Mouse (Mus musculus) cerebellum, postnatal 10 days (tissue): ENCODE results near the gene Ano2.

ENCODE experiments used
- DNase-seq, 2 experiments: peaks; one replicate each; pipeline ENCODE4 v3.0.0; 2021; ENCODE audit warnings: mixed read lengths in 2 of 2

The Ano2 gene

GRCm38 (mm10) chr6:125922746-125923145 is 232.5 kb downstream of the Ano2 start:
- DNase-seq = peak; percentile 67 to 74

DNA sequence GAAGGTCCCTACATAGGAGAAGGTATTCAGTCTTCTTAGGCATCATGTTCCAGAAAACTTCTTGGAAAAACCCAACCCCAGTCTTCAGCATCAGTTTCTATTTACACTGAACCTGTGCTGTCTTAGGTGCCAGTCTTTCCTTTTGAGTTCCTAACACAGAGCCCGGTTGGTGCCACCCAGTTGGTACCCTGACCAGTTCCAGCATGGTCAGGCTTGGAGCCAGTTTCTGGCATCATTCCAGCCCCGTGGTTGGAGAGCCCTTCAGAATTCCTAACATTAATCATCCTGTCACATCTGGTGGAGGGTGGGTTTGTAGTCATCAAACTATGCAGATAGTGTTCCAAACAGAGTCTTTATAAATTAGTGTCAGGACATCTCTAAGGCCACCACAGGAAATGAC is 234.8 kb downstream of the Ano2 start:
- DNase-seq = peak; percentile 52 to 65

DNA sequence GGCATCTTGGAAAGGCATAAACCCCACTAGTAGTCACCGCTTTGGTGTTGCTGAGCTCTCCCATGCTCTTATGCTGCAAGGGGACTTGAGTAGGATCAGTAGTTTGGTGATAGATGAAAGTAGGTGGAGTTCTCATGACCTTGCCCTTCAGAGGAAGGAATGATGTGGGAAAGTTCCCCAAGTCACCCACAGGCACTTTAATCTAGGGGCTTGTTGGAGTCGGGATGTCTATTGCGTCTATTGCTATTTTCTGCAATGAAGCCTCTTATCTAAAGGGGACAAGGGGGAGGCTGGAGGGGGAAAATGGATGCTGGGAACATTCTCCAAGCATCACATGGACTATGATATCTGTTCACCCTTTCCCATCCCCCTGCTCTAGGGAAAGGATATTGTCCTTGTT is 235.6 kb downstream of the Ano2 start:
- DNase-seq = no peak

DNA sequence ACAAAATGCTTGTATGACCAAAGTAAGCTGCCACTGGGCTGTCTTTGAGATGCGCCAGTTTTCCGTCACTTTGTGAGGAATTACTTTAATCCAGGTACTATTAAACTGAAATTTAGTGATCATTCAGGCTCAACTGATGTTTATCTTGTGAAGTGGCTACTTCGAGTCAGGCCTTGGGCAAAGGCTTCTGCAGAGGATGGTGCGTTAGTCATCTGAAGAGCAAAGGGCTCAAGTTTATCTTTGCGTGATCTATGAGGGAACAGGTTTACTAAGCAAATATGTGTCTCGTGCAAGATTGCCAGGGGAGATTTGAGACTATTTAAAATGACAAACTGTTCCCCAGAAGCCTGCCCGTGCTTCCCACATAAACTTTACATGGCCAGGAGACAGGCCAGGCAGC is 241.7 kb downstream of the Ano2 start:
- DNase-seq = no peak

DNA sequence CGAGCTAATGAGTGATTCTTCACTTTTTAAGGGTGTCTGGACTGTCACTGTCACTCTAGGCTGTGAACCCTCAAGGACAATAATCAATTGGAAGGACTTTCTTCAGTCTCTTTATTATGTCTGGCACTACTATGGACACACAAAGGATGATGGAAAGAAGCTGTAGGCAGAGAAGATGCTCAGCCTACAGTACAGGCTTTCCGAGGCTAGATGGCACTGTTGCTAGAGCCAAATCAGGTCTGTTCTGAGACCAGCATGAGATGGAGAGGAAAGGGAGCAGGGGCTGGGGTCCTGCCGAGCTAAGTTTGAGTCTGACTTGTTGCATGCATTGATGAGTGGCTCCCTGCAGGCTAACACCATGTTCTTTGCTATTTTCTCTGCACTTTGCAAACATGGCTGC is 264.7 kb downstream of the Ano2 start:
- DNase-seq = peak; percentile 66 to 67

GRCm38 (mm10) chr6:125973551-125973950 is 283.3 kb downstream of the Ano2 start:
- no peak for DNase-seq

DNA sequence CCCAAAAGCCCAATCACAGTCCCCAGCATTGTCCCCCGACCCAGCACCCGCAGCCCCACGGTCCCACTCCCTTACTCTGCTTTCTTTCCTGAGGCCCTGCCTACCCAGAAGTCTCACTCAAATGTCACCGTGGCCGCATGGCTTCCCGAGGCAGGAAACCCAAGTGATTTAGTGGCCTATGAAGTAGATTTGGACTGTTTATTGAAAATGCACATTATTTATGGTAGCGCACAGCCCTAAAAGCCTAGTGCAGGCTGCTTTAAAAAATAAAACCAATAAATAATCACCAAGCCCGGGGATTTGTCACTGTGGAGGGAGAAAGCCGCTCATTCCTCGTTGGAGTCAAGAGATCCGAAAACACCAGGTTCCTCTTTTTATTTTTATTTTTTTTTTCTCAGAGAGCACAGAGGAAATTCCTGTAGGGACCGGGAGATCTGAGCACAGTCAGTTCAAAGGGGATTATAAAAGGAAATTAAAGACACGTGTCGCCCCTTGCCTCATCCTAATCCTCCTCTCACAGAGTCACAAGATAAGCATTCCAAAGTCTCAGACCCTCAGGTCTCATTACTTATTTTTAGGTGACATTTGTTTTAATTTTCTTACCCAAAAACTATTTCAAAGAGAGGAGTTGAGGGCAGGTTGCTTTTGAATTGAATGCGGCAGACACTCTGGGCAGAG is 285.7 kb downstream of the Ano2 start:
- no peak for DNase-seq

DNA sequence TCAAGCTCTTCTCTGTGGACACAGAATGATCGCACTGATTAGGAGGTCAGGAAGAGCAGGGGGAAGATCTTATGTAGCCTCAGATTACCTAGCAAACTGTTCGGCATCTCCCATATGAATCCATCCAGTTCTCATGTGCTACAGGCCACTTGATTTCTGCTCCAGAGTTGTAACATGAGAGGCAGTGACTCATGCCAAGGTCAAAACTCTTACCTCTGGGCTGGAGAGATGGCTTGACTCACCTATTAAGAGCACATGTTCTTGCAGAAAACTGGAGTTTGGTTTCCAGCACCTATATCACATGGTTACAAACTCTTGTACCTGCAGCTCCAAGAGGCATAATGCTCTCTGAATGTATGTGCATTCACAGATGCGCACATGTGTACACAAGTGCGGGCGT is 289.4 kb downstream of the Ano2 start:
- no peak for DNase-seq

- no peak for DNase-seq
Measured at GRCm38 (mm10) chr6:125984050-125984449, 293.8 kb downstream of the Ano2 start.

GRCm38 (mm10) chr6:125992731-125993130 is 302.5 kb downstream of the Ano2 start:
- DNase-seq = no peak

DNA sequence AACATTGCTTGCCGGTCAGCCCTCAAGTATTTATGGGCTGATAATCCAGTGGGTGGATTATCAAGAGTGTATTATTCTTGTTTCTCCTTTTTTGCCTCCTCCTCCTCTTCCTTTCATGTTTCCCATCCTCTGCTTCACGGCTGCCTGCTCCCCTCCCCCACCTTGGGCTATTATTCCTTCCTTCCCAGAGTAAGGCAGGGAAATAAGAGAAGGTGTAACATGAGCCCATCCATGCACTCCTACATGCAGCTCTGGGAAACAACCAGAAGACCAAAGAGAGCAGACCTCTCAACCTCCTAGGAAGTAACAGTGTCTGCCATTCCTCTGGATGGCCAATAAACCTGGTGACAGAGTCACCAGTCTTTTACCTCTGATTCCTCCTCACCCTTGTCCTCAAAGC is 311.6 kb downstream of the Ano2 start:
- DNase-seq = no peak

DNA sequence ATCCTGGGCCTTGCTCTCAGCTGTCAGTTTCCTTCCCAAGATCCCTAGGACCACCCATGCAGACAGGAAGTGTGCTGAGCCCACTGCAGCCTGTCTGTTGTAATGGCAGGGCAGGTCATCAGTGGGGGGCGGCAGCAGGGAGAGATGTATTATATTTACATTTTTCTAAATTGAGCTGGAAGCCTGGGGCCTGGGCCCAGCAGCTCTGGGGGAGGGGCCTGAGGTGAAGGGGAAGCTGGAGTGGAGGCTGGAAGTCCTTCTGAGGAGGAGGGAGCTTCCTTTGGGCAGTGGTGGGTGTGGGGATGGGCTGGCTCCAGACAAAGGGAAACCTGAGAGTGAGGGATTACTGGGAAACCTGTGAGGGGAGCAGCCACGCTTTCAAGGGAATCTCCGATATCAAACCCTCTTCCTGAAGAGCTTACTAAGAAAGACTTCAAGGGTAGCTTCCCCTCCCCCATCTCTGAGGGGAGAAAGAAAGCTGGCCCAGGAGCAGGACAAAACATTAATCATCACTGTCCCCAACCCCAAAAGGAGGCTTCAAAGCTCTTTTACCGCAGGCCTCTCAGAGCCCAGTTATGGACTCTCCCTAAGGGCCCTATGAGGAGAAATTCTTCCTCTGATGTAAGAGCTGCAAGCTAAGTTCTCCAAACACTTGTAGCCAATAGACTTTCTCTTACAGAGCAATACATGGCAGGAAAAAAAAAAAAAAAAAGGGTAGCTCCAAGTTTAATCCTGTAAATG is 313.0 kb downstream of the Ano2 start:
- DNase-seq = no peak

DNA sequence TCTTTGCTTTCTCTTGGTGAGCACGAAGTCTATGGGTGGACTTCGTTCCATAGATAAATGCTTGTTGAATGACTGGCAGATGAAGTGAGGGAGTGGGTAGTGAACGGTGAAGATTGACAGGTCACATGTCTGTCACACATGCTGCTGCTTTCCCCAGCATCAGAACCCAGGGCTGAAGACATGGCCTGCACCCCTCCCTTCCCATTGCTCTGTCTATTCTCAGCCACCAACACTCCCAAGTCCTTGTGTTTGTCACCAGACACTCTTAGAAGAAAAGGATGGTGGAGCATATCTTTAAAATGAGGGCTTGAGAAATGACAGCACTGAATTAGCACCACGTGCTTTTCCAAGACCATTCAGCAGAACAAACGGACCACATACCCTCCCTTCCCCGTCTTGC is 316.4 kb downstream of the Ano2 start:
- DNase-seq = no peak

- no peak for DNase-seq
Measured at GRCm38 (mm10) chr6:126009083-126009482, 318.9 kb downstream of the Ano2 start.

GRCm38 (mm10) chr6:126016991-126017390 is 326.8 kb downstream of the Ano2 start:
- peak; percentile 49 to 53 for DNase-seq

DNA sequence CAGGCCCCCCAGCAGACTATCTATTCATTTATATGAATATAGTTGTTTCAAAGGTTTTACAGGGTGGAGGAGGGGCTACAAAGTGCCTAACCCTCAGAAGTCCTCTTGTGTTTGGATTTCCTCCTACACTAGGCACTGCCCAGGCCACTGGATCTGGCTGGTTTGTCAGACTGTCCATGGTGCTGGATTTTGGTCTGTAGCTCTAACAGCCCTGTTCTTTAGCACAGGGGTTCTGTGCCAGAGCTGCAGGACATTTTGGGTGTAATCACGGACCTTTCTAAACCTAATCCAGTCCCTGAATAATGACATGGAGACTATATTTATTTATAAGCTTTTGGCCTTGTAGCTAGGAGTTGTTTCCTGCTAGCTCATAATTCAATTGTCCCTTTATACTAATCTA is 328.2 kb downstream of the Ano2 start:
- no peak for DNase-seq

DNA sequence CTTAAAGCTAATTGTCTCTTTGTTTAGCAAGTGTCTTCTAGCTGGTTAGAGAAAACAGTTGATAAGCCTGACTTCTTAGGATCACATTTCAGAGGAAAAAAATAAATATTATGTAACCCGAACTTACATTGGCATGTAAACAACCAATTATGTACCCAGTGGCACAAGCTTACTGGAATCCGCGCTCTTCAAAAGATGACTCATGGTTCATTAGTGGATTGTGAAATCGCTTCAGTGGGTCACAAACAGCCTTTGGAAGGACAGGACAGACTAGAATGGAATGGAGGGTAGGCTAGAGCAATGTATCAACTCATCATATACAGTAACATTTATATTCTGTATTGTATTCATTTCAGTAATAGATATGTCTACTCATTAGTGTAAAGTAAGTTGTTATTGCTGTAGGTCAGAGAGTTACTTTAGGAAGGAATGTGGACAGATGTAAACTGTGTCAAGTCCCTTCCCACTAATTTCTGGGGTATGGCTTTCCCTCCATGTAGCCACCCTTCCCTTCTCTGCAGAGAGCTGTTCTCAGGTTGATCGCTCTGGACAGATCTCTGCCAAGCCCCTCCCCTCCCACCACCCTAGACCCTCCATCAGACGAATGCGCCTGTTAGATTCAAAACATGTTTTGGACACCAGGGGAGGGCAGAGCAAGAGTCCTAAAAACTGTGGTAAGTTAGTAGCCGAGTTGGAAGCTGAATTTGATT is 343.6 kb downstream of the Ano2 start:
- DNase-seq = no peak

GRCm38 (mm10) chr6:126034403-126034724 is 344.1 kb downstream of the Ano2 start:
- no peak for DNase-seq

- DNase-seq = peak; percentile 42 to 44
Measured at GRCm38 (mm10) chr6:126034728-126035127, 344.5 kb downstream of the Ano2 start.

DNA sequence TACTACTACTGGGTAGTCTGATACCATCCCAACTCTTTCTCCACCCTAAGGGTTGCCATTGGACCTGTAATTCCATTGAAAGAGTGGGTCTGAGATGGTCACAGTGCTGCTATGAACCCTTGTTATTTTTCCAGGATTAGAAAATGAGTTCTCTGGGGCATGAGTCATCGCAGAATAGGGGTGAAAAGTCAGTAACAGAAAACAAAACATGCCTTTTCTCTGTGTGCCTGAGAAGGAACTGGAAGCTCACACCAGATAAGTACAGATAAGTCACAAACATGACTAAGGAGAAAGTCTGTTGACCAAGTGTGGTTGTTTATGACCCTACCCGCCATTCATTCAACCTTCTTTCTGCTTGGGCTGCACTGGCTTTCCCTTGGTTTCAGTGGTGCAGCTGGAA is 345.4 kb downstream of the Ano2 start:
- DNase-seq = no peak

DNA sequence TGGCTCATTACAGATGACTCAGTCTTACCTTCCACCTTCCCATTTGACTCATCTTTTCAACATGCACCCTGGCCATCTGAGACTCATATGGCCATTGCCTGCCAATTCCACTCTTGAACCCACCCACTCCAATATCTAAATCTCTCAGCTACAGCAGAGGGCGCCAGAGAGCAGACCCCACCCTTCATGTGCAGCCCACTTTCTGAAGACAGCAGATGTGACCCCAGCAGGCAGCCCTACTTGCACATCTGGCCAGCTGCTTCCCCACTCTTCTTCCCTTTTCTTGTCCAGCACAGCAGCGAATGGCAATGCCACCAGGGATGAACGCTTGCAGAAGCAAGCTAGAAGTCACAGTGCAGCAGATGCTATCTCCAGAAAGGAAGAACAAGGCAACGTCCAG is 355.7 kb downstream of the Ano2 start:
- peak; percentile 61 for DNase-seq

DNA sequence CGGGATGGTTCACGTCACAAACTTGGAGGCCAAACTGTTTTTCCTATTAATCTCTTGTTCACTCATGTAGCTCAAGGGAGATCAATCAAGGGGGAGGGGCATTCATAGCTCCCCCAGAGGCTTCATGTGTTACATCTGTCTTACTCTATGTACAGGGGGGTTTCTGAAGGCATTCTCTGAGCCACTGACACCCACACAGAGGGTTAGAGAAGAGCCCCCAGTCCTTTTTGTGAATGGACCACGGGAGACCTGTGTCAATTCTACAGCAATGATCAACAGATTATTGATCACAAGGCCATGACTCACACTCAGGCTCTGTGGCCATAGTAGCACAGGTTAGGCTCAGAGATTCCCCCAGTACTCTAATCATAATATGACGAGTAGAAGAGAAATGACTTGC is 358.0 kb downstream of the Ano2 start:
- no peak for DNase-seq

DNA sequence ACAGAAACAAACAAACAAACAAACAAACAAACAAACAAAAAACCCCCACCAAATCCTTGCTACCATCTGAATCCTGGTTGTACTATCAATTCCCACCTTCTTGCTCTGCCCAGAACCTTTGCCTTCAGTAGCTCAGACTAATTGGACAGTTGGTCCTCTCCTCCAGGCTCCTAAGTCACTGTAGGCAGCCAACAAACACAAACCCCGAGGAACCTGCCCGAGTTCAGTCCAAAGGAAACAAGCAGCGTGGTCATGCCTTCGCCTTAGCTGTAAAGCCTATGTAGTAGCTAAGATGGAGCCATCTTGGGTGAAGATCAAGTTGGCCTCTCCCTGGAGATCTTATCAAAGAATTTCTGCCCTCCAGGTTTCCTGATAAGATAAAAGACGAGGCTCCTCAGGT is 362.9 kb downstream of the Ano2 start:
- peak; percentile 10 to 22 for DNase-seq

DNA sequence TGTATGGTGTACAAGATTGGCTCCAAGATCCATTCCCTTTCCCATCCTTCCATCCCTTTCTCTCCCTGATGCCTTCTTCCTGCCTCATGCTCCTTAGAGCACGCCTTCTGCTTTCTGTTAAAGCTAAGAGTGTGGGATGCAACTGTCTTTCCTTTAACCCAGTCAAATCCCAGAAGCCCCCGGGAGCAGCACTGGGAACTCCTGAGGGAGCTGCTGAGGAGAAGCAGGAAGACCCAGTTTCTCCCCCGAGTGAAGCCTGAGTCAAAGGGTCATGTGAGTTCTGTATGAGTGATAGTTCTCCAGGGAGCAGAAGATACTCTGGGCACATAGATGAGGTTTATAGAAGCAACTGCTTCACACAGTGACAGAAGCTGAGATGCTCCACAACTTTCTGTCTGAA is 367.5 kb downstream of the Ano2 start:
- no peak for DNase-seq
